Mouse (Mus musculus) forebrain, embryonic 14.5 days (tissue): ENCODE results near the gene Serpina3a. TPM values are rescaled to one million over a fixed set of nuclear protein-coding genes. Genes with fewer than 3 reads are reported as not detected.

Experiments used
- ATAC-seq: fragments of 200-750 bp; cut with Nextera tagmentation; 2 replicates; pipeline ENCODE4 v1.8.0; 2017; ENCODE audit warnings: mild to moderate bottlenecking, moderate library complexity
- DNase-seq: peaks from one replicate; pipeline ENCODE4 v3.0.0-alpha.2; 2015; ENCODE audit warnings: low spot score
- H3K27ac ChIP-seq: fragments of 300-500 bp; sonication (generic); 2 replicates; pipeline ENCODE4 v1.5.1; 2014; ENCODE audit warnings: low read depth, mild to moderate bottlenecking, control low read depth, low read length, moderate library complexity
- H3K27me3 ChIP-seq: fragments of 300-500 bp; sonication (generic); replicated peaks from 2 replicates; pipeline ENCODE4 v1.6.1; 2014; ENCODE audit warnings: low read length, control low read depth, mixed read lengths; ENCODE audit not compliant: control insufficient read depth, insufficient read depth
- H3K36me3 ChIP-seq: fragments of 300-500 bp; sonication (generic); 2 replicates; pipeline ENCODE4 v1.6.1; 2014; ENCODE audit warnings: low read length, control low read depth; ENCODE audit not compliant: control insufficient read depth, insufficient read depth
- H3K4me1 ChIP-seq: fragments of 300-500 bp; sonication (generic); 2 replicates; pipeline ENCODE4 v1.6.1; 2014; ENCODE audit warnings: antibody characterized with exemption, low read length, control low read depth; ENCODE audit not compliant: control insufficient read depth, insufficient read depth
- H3K4me2 ChIP-seq: fragments of 300-500 bp; sonication (generic); 2 replicates; pipeline ENCODE4 v1.6.1; 2014; ENCODE audit warnings: mild to moderate bottlenecking, control low read depth, low read length
- H3K4me3 ChIP-seq: fragments of 300-500 bp; sonication (generic); 2 replicates; pipeline ENCODE4 v1.5.1; 2014; ENCODE audit warnings: low read depth, low read length, control low read depth
- H3K9ac ChIP-seq: fragments of 300-500 bp; sonication (generic); 2 replicates; pipeline ENCODE4 v1.6.1; 2014; ENCODE audit warnings: mild to moderate bottlenecking, low read length, control low read depth, moderate library complexity
- H3K9me3 ChIP-seq: fragments of 300-500 bp; sonication (generic); replicated peaks from 2 replicates; pipeline ENCODE4 v1.6.1; 2016; ENCODE audit warnings: low read length, control low read depth, mixed read lengths; ENCODE audit not compliant: control insufficient read depth
- WGBS: fragments of 180-500 bp; shearing (Covaris S2); extraction: QIAGEN DNeasy Blood & Tissue Kit; methylation state at CpG from one replicate; pipeline ENCODE4 v1.1.7; 2014; 5-methylcytosine and 5-hydroxymethylcytosine counted together
- polyA plus RNA-seq: library from polyadenylated mRNA; unstranded; fragments of >200 nt; fragmentation: Nextera tagmentation; extraction: Ambion mirVana; gene quantifications from 2 replicates; pipeline ENCODE4 v1.2.1, GENCODE M21; 2014

The Serpina3a gene
- polyA plus RNA-seq, 1 experiment from 2014 or later: not detected

GRCm38 (mm10) chr12:104127696-104128095 is 15.2 kb downstream of the Serpina3a start, which contains the start of gene Serpina3b:
TSS of gene Serpina3b (plus strand) at chr12:104127996.
- Histone ChIP-seq H3K36me3 (no peaks in the 10 kb centered on the region), H3K27ac (no peak within 1 kb of the TSS), H3K27me3 (no peaks in the 10 kb centered on the region), H3K4me1 (no peaks in the 10 kb centered on the region), H3K9me3 (no peaks in the 10 kb centered on the region), H3K9ac (no peak within 1 kb of the TSS), H3K4me3 (no peak within 1 kb of the TSS), H3K4me2 (no peak within 1 kb of the TSS)
- DNase-seq: no peak
- ATAC-seq: no peak
- 94% methylated on average over 5 of the region's 5 CpGs for WGBS

DNA sequence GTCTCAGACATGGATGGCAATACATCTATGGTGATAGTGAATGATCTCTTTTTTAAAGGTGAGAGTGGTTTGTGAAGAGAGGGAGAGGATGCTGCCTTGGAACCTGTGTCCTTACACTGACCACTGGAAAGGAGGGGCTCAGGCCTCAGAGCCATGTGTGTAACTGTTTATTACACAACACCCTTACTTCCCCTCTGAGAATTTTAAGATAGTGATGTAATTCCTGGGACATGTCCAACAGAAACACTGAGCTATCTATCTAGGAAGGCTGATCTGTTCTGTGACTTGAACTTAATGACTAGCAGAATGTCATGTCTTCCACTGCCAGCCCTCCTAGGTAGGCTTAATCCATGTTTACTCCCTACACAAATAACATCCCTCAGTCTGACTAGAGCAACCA is 18.5 kb downstream of the Serpina3a start:
- ATAC-seq (no peak), DNase-seq (no peak)
- Histone ChIP-seq H3K36me3 (no peaks in the 10 kb centered on the region), H3K4me1 (no peaks in the 10 kb centered on the region), H3K9me3 (no peaks in the 10 kb centered on the region), H3K27me3 (no peaks in the 10 kb centered on the region), H3K9ac (no peak overlapping the region), H3K4me2 (no peak overlapping the region), H3K27ac (no peak overlapping the region), H3K4me3 (no peak overlapping the region)

- DNase-seq (no peak), ATAC-seq (no peak)
- no peaks in the 10 kb centered on the region for H3K36me3 ChIP-seq
- H3K9ac ChIP-seq: no peak overlapping the region
- no peaks in the 10 kb centered on the region for H3K27me3 ChIP-seq
- no peaks in the 10 kb centered on the region for H3K9me3 ChIP-seq
- 83% methylated on average over 2 of the region's 2 CpGs for WGBS
- H3K4me2 ChIP-seq: no peak overlapping the region
- H3K27ac ChIP-seq: no peak overlapping the region
- no peaks in the 10 kb centered on the region for H3K4me1 ChIP-seq
- no peak overlapping the region for H3K4me3 ChIP-seq
These were observed 25.7 kb downstream of the Serpina3a start for GRCm38 (mm10) chr12:104138216-104138615.

GRCm38 (mm10) chr12:104140543-104141103 is 28.1 kb downstream of the Serpina3a start:
- WGBS: 86% methylated on average over 4 of the region's 4 CpGs
- H3K9me3 ChIP-seq: no peaks in the 10 kb centered on the region
- no peaks in the 10 kb centered on the region for H3K36me3 ChIP-seq
- no peak overlapping the region for H3K4me3 ChIP-seq
- H3K27ac ChIP-seq: no peak overlapping the region
- H3K4me1 ChIP-seq: no peaks in the 10 kb centered on the region
- H3K27me3 ChIP-seq: no peaks in the 10 kb centered on the region
- DNase-seq: no peak
- H3K9ac ChIP-seq: no peak overlapping the region
- ATAC-seq: no peak
- H3K4me2 ChIP-seq: no peak overlapping the region

- WGBS: 79% methylated on average over 1 of the region's 1 CpGs
- no peak overlapping the region for H3K27ac ChIP-seq
- no peak overlapping the region for H3K9ac ChIP-seq
- no peaks in the 10 kb centered on the region for H3K27me3 ChIP-seq
- DNase-seq: no peak
- H3K4me3 ChIP-seq: no peak overlapping the region
- H3K36me3 ChIP-seq: no peaks in the 10 kb centered on the region
- H3K4me1 ChIP-seq: no peaks in the 10 kb centered on the region
- H3K9me3 ChIP-seq: no peaks in the 10 kb centered on the region
- H3K4me2 ChIP-seq: no peak overlapping the region
- ATAC-seq: no peak
These were observed 29.0 kb downstream of the Serpina3a start for GRCm38 (mm10) chr12:104141506-104141905.

DNA sequence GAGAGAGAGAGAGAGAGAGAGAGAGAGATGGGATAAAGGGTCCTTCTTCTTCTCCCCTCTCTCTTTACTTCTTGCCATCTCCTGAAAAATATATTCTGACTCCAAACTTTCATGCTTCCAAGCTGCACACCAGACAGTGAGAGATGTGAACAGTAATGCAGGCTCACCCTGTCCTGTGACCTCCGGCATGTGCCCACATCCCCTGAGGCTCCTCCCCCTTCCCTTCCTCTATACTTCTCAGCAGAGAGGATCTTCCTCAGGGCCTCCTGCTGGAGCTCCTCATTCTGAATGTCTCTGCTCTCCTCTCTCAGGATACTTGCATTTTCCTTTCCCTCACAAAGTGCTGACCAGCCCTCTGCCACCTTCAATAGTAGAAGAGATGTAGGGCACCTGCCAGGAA is 29.9 kb downstream of the Serpina3a start:
- ATAC-seq: no peak
- no peak for DNase-seq
- Histone ChIP-seq H3K36me3 (no peaks in the 10 kb centered on the region), H3K4me2 (no peak overlapping the region), H3K4me3 (no peak overlapping the region), H3K27ac (no peak overlapping the region), H3K27me3 (no peaks in the 10 kb centered on the region), H3K9ac (no peak overlapping the region), H3K4me1 (no peaks in the 10 kb centered on the region), H3K9me3 (no peaks in the 10 kb centered on the region)
- 67% methylated on average over 1 of the region's 1 CpGs for WGBS

- DNase-seq (no peak), ATAC-seq (no peak)
- H3K4me3 ChIP-seq: no peak overlapping the region
- H3K27ac ChIP-seq: no peak overlapping the region
- H3K36me3 ChIP-seq: no peaks in the 10 kb centered on the region
- WGBS: 93% methylated on average over 1 of the region's 1 CpGs
- H3K27me3 ChIP-seq: no peaks in the 10 kb centered on the region
- no peak overlapping the region for H3K4me2 ChIP-seq
- H3K9ac ChIP-seq: no peak overlapping the region
- no peaks in the 10 kb centered on the region for H3K9me3 ChIP-seq
- no peaks in the 10 kb centered on the region for H3K4me1 ChIP-seq
These were observed 30.8 kb downstream of the Serpina3a start for GRCm38 (mm10) chr12:104143286-104143685.

DNA sequence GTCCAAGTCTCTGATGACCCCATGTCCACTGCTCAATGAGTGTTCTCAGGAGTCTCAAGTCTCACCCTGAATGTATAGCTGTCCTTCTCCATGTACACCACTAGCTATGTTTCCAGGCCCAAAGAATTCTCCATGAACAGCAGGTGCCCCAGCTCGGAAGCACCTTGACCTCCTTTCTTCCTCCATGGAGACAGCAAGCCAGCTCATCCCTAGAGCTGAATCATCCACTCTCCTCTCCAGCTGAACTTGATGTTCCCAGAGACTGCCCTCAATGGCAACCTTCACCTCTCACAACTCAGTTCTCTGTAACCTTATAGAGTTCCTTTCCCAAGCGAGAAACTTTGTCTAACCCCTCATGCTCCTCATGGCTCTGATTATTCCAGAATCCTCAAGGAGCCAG is 33.0 kb downstream of the Serpina3a start:
- DNase-seq (no peak), ATAC-seq (no peak)
- no peak overlapping the region for H3K9ac ChIP-seq
- H3K36me3 ChIP-seq: no peaks in the 10 kb centered on the region
- no peaks in the 10 kb centered on the region for H3K9me3 ChIP-seq
- no peak overlapping the region for H3K4me3 ChIP-seq
- no peaks in the 10 kb centered on the region for H3K4me1 ChIP-seq
- H3K4me2 ChIP-seq: no peak overlapping the region
- H3K27me3 ChIP-seq: no peaks in the 10 kb centered on the region
- no peak overlapping the region for H3K27ac ChIP-seq
- 78% methylated on average over 2 of the region's 2 CpGs for WGBS

DNA sequence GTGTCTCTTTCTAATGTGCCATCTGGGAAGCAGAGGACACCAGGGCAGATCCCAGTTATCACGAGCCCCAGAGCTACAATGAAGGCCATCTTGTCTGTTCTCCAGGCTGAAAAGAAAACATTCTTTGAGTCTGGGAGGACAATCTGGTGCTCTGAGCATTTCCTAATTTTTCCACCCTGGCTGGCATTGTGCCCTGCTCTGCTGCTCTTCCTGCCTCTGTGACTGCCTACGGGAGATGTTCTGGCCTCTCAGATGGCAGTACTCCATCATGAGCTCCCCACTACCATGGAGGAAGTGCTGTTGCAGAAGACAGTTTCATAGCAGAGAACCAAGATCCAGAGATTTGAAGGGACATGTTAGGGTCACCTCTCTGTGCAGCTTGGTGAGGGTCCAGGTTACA is 39.5 kb downstream of the Serpina3a start:
- H3K27me3 ChIP-seq: no peaks in the 10 kb centered on the region
- no peaks in the 10 kb centered on the region; the same call in 1 of the 2 replicates for H3K9me3 ChIP-seq
- no peak overlapping the region for H3K4me3 ChIP-seq
- DNase-seq: no peak
- no peaks in the 10 kb centered on the region for H3K4me1 ChIP-seq
- no peaks in the 10 kb centered on the region for H3K36me3 ChIP-seq
- H3K4me2 ChIP-seq: no peak overlapping the region
- no peak overlapping the region for H3K9ac ChIP-seq
- ATAC-seq: no peak
- H3K27ac ChIP-seq: no peak overlapping the region
- WGBS: 82% methylated on average over 2 of the region's 2 CpGs
